Mouse (Mus musculus) retina, adult 2 months (tissue): ENCODE data around the gene Klk15.
"Not testable (repeated sequence)": the region's sequence is repeated elsewhere in the genome, so short reads cannot be mapped to it uniquely, and the experiment has no call there.

Source experiments
- DNase-seq: peaks from one replicate; pipeline ENCODE4 v3.0.0-alpha.2; 2012; ENCODE audit warnings: low read depth, low spot score

Klk15 gene

GRCm38 (mm10) chr7:43975761-43976160 lies 42.2 kb downstream of the Klk15 start, which contains the start of gene Klk1b9:
Gene Klk1b9 (plus strand): TSS chr7:43976061.
- not testable (repeated sequence) for DNase-seq

- no peak for DNase-seq
Observed at GRCm38 (mm10) chr7:43985657-43986056, 52.1 kb downstream of the Klk15 start.
